In the genomic region with DNA sequence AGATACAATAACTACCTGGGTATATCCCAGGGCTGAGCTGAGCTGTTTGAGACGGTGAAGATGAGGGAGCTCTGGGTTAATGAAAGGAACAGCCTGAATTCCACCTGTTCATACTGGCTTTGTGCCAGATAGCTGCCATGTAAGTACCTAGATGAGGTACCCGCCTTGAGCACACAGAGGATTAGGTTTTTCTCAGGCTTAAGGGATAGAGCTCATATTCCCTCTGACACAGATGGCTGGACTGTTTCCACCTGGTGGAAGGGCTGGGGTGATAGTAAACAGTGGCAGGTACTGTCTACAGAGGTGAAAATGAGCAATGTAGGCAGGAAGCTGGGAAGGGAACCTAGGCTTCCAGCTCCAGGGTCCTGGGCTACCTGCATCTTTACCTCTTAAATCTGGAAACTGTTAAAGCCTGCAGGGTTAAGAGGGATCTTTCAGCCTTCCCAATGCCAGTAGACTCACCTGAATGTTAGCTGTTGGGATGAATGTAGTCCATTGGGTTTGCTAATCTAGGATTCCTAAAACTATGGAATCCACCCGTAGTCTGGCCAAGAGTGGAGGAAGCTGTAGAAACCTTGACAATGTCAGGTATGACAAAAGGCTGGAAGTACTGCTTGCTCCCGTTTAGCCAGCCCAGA, we compare ENCODE assay signal across 9 mouse cellular contexts. TPM values are rescaled to one million over a fixed set of nuclear protein-coding genes. Genes with fewer than 3 reads are reported as not detected.
A peak's percentile ranks its signal among the peaks of the same experiment; 100 is the strongest.
DNase-seq lines count a peak whose midpoint lies in the region; ATAC-seq and TF ChIP-seq lines count a peak whose summit lies in the region.
"Had no signal": no experiment of that assay in that cellular context is flagged by ENCODE, and none has a peak within 500 bp of the region (broad histone marks: within the 10 kb centered on the region; RNA-seq: fewer than 3 reads in every experiment).

No protein-coding gene starts in this region.

- no peak for ATAC-seq in kidney, embryonic 14.5 days (ENCODE audit: low FRiP score, low TSS enrichment)
- ATAC-seq in heart, embryonic 15.5 days (replicated peaks; ENCODE audit: insufficient number of reproducible peaks, insufficient read depth, low FRiP score, low read depth): no peak
- ATAC-seq in liver, postnatal 0 days: no peak
- ATAC-seq in stomach, embryonic 15.5 days (ENCODE audit: insufficient read depth, low FRiP score, low read depth): no peak
- ATAC-seq in megakaryocyte-erythroid progenitor cell, adult 5-6 weeks (replicated peaks; ENCODE audit: low FRiP score, low TSS enrichment, poor library complexity, severe bottlenecking): no peak

- 35% methylated on average over 4 of the region's 4 CpGs for WGBS in kidney, embryonic 14.5 days
- WGBS in heart, embryonic 15.5 days: 24% methylated on average over 4 of the region's 4 CpGs
- 38% methylated on average over 4 of the region's 4 CpGs for WGBS in liver, postnatal 0 days (ENCODE audit: insufficient replicate concordance)
- WGBS in stomach, embryonic 15.5 days: 17% methylated on average over 4 of the region's 4 CpGs

- DNase-seq in kidney, adult 8-10 months: no peak
- peak; percentile 52 for DNase-seq in adipocyte (ENCODE audit: low spot score)
- no peak for DNase-seq in liver, postnatal 0 days
- DNase-seq in urinary bladder, postnatal 36 days (ENCODE audit: low spot score in 2 of 2): no peak

- no peaks in the 10 kb centered on the region for H3K27me3 ChIP-seq in kidney, embryonic 14.5 days (ENCODE audit: control insufficient read depth, insufficient read depth, low read length)
- no peaks in the 10 kb centered on the region for H3K27me3 ChIP-seq in heart, embryonic 15.5 days
- no peaks in the 10 kb centered on the region for H3K27me3 ChIP-seq in liver, postnatal 0 days (ENCODE audit: insufficient read depth, low read length)
- H3K27me3 ChIP-seq in stomach, embryonic 15.5 days (replicated peaks): no peaks in the 10 kb centered on the region

- no peak for TF ChIP-seq EP300 in liver, postnatal 0 days (IDR thresholded peaks at IDR 0.05; ENCODE audit: low read depth)

- H3K4me1 ChIP-seq in kidney, embryonic 14.5 days (ENCODE audit: control insufficient read depth, insufficient read depth, low read length): peaks cover 22% of the 10 kb centered on the region
- peaks cover 41% of the 10 kb centered on the region for H3K4me1 ChIP-seq in heart, embryonic 15.5 days (replicated peaks)
- H3K4me1 ChIP-seq in liver, postnatal 0 days (ENCODE audit: insufficient read depth): peaks cover 49% of the 10 kb centered on the region
- peaks cover 36% of the 10 kb centered on the region for H3K4me1 ChIP-seq in stomach, embryonic 15.5 days

- no peak for TF ChIP-seq CTCF in liver, postnatal 0 days (IDR thresholded peaks at IDR 0.05; ENCODE audit: low read depth)

- H3K36me3 ChIP-seq in kidney, embryonic 14.5 days (ENCODE audit: control insufficient read depth, insufficient read depth, low read length): peaks cover 41% of the 10 kb centered on the region
- peaks cover 25% of the 10 kb centered on the region for H3K36me3 ChIP-seq in heart, embryonic 15.5 days
- H3K36me3 ChIP-seq in liver, postnatal 0 days (replicated peaks; ENCODE audit: insufficient read depth, low read length): peaks cover 45% of the 10 kb centered on the region
- peaks cover 23% of the 10 kb centered on the region for H3K36me3 ChIP-seq in stomach, embryonic 15.5 days

- H3K4me3 ChIP-seq in kidney, embryonic 14.5 days (ENCODE audit: low read length): 0 out of 2 replicates have a peak overlapping the region, but pooled peaks have one; percentile 2
- peak overlapping the region; percentile 95 for H3K4me3 ChIP-seq in heart, embryonic 15.5 days
- peak overlapping the region; percentile 83 for H3K4me3 ChIP-seq in liver, postnatal 0 days (ENCODE audit: low read depth, low read length)
- no peak overlapping the region for H3K4me3 ChIP-seq in stomach, embryonic 15.5 days (replicated peaks)

- no peak overlapping the region; the same call in 1 of the 2 replicates for H3K4me2 ChIP-seq in kidney, embryonic 14.5 days (replicated peaks; ENCODE audit: low read depth, low read length)
- H3K4me2 ChIP-seq in heart, embryonic 15.5 days: peak overlapping the region; percentile 79
- peak overlapping the region; percentile 99 for H3K4me2 ChIP-seq in liver, postnatal 0 days (ENCODE audit: low read depth, low read length)
- H3K4me2 ChIP-seq in stomach, embryonic 15.5 days: peak overlapping the region; percentile 84

- peak overlapping the region; percentile 59; the same call in 1 of the 2 replicates for H3K27ac ChIP-seq in kidney, embryonic 14.5 days (ENCODE audit: low read depth, low read length)
- peak overlapping the region; percentile 99 for H3K27ac ChIP-seq in heart, embryonic 15.5 days
- peak overlapping the region; percentile 99 for H3K27ac ChIP-seq in liver, postnatal 0 days (ENCODE audit: low read depth)
- peak overlapping the region; percentile 97 for H3K27ac ChIP-seq in stomach, embryonic 15.5 days

- H3K9ac ChIP-seq in kidney, embryonic 14.5 days (ENCODE audit: low read depth, low read length): no peak overlapping the region; the same call in 1 of the 2 replicates
- H3K9ac ChIP-seq in heart, embryonic 15.5 days: peak overlapping the region; percentile 99; the same call in 1 of the 2 replicates
- peak overlapping the region; percentile 97 for H3K9ac ChIP-seq in liver, postnatal 0 days (replicated peaks)
- 0 out of 2 replicates have a peak overlapping the region, but pooled peaks have one; percentile 8 for H3K9ac ChIP-seq in stomach, embryonic 15.5 days

- H3K9me3 ChIP-seq in kidney, embryonic 14.5 days (ENCODE audit: control insufficient read depth, low read length): no peaks in the 10 kb centered on the region
- no peaks in the 10 kb centered on the region for H3K9me3 ChIP-seq in heart, embryonic 15.5 days (replicated peaks)
- H3K9me3 ChIP-seq in liver, postnatal 0 days (ENCODE audit: low read length): no peaks in the 10 kb centered on the region
- no peaks in the 10 kb centered on the region for H3K9me3 ChIP-seq in stomach, embryonic 15.5 days

RNA-seq across cellular contexts. Expression of gene Atf4, which starts 2.7 kb away (rescaled TPM):
- polyA plus RNA-seq in kidney, embryonic 14.5 days (2014; fragmentation: Nextera tagmentation; extraction: Ambion mirVana): 131 and 145 TPM in 2 replicates
- 71.5 and 81.8 TPM in 2 replicates for polyA plus RNA-seq in heart, embryonic 15.5 days (2015; fragmentation: Nextera tagmentation; extraction: Ambion mirVana)
- polyA plus RNA-seq in liver, postnatal 0 days (2015; fragmentation: Nextera tagmentation; extraction: Ambion mirVana): 64.3 and 65.7 TPM in 2 replicates
- 132 and 133 TPM in 2 replicates for polyA plus RNA-seq in stomach, embryonic 15.5 days (2015; fragmentation: Nextera tagmentation; extraction: Ambion mirVana)
- 145 and 192 TPM in 2 replicates for total RNA-seq in megakaryocyte-erythroid progenitor cell, adult 5-6 weeks (2014; fragmentation: Nextera tagmentation)
- total RNA-seq in megakaryocyte-erythroid progenitor cell, adult 5-6 weeks (2017): 292 and 318 TPM in 2 replicates

RNA-seq across cellular contexts. Expression of gene Rps19bp1, which starts 6.4 kb away (rescaled TPM):
- 66.3 and 79.1 TPM in 2 replicates for polyA plus RNA-seq in kidney, embryonic 14.5 days (2014; fragmentation: Nextera tagmentation; extraction: Ambion mirVana)
- polyA plus RNA-seq in heart, embryonic 15.5 days (2015; fragmentation: Nextera tagmentation; extraction: Ambion mirVana): 33.8 and 35.9 TPM in 2 replicates
- 27.0 and 27.5 TPM in 2 replicates for polyA plus RNA-seq in liver, postnatal 0 days (2015; fragmentation: Nextera tagmentation; extraction: Ambion mirVana)
- polyA plus RNA-seq in stomach, embryonic 15.5 days (2015; fragmentation: Nextera tagmentation; extraction: Ambion mirVana): 50.2 and 55.3 TPM in 2 replicates
- total RNA-seq in megakaryocyte-erythroid progenitor cell, adult 5-6 weeks (2014; fragmentation: Nextera tagmentation): 51.6 and 54.4 TPM in 2 replicates
- 28.7 and 36.3 TPM in 2 replicates for total RNA-seq in megakaryocyte-erythroid progenitor cell, adult 5-6 weeks (2017)

RNA-seq across cellular contexts. Expression of gene AC140267.1, which starts 22.1 kb away (rescaled TPM):
- polyA plus RNA-seq in kidney, embryonic 14.5 days (2014; fragmentation: Nextera tagmentation; extraction: Ambion mirVana): not detected in 2 replicates
- not detected in 2 replicates for polyA plus RNA-seq in heart, embryonic 15.5 days (2015; fragmentation: Nextera tagmentation; extraction: Ambion mirVana)
- not detected in 2 replicates for polyA plus RNA-seq in liver, postnatal 0 days (2015; fragmentation: Nextera tagmentation; extraction: Ambion mirVana)
- not detected in 2 replicates for polyA plus RNA-seq in stomach, embryonic 15.5 days (2015; fragmentation: Nextera tagmentation; extraction: Ambion mirVana)
- 5.6 and 6.5 TPM in 2 replicates for total RNA-seq in megakaryocyte-erythroid progenitor cell, adult 5-6 weeks (2014; fragmentation: Nextera tagmentation)
- total RNA-seq in megakaryocyte-erythroid progenitor cell, adult 5-6 weeks (2017): not detected in 2 replicates
- total RNA-seq: common myeloid progenitor, adult 5-6 weeks had no signal

RNA-seq across cellular contexts. Expression of gene Mief1, which starts 23.9 kb away (rescaled TPM):
- 20.4 and 37.0 TPM in 2 replicates for polyA plus RNA-seq in kidney, embryonic 14.5 days (2014; fragmentation: Nextera tagmentation; extraction: Ambion mirVana)
- polyA plus RNA-seq in heart, embryonic 15.5 days (2015; fragmentation: Nextera tagmentation; extraction: Ambion mirVana): 21.1 and 26.8 TPM in 2 replicates
- 8.5 and 8.6 TPM in 2 replicates for polyA plus RNA-seq in liver, postnatal 0 days (2015; fragmentation: Nextera tagmentation; extraction: Ambion mirVana)
- polyA plus RNA-seq in stomach, embryonic 15.5 days (2015; fragmentation: Nextera tagmentation; extraction: Ambion mirVana): 28.2 and 32.1 TPM in 2 replicates
- total RNA-seq in megakaryocyte-erythroid progenitor cell, adult 5-6 weeks (2014; fragmentation: Nextera tagmentation): 29.0 and 36.7 TPM in 2 replicates
- 21.2 and 25.8 TPM in 2 replicates for total RNA-seq in megakaryocyte-erythroid progenitor cell, adult 5-6 weeks (2017)

RNA-seq across cellular contexts. Expression of gene Cacna1i, which starts 29.3 kb away (rescaled TPM):
- polyA plus RNA-seq in kidney, embryonic 14.5 days (2014; fragmentation: Nextera tagmentation; extraction: Ambion mirVana): 0.09 TPM in 1 of 2 replicates, not detected in the other
- polyA plus RNA-seq in heart, embryonic 15.5 days (2015; fragmentation: Nextera tagmentation; extraction: Ambion mirVana): not detected in 2 replicates
- polyA plus RNA-seq in liver, postnatal 0 days (2015; fragmentation: Nextera tagmentation; extraction: Ambion mirVana): not detected in 2 replicates
- polyA plus RNA-seq in stomach, embryonic 15.5 days (2015; fragmentation: Nextera tagmentation; extraction: Ambion mirVana): 0.03 TPM in 2 replicates
- total RNA-seq in megakaryocyte-erythroid progenitor cell, adult 5-6 weeks (2014; fragmentation: Nextera tagmentation): not detected in 2 replicates
- total RNA-seq in megakaryocyte-erythroid progenitor cell, adult 5-6 weeks (2017): not detected in 2 replicates
- total RNA-seq: common myeloid progenitor, adult 5-6 weeks had no signal
